Mouse (Mus musculus) forebrain, embryonic 15.5 days (tissue): ENCODE measurements around the gene Traf2. TPM values are rescaled to one million over a fixed set of nuclear protein-coding genes. Genes with fewer than 3 reads are reported as not detected.

ENCODE experiments used
- ATAC-seq: fragments of 200-750 bp; cut with Nextera tagmentation; replicated peaks from 2 replicates; pipeline ENCODE4 v1.8.0; 2017; ENCODE audit warnings: mild to moderate bottlenecking, moderate TSS enrichment, moderate library complexity
- H3K27ac ChIP-seq: fragments of 300-500 bp; sonication (generic); replicated peaks from 2 replicates; pipeline ENCODE4 v1.5.1; 2015; ENCODE audit warnings: mild to moderate bottlenecking, inconsistent platforms
- H3K27me3 ChIP-seq: fragments of 300-500 bp; sonication (generic); 2 replicates; pipeline ENCODE4 v1.6.1; 2015; ENCODE audit warnings: inconsistent platforms
- H3K36me3 ChIP-seq: fragments of 300-500 bp; sonication (generic); 2 replicates; pipeline ENCODE4 v1.6.1; 2015; ENCODE audit warnings: mild to moderate bottlenecking, inconsistent platforms
- H3K4me1 ChIP-seq: fragments of 300-500 bp; sonication (generic); 2 replicates; pipeline ENCODE4 v1.6.1; 2015; ENCODE audit warnings: inconsistent platforms
- H3K4me2 ChIP-seq: fragments of 300-500 bp; sonication (generic); replicated peaks from 2 replicates; pipeline ENCODE4 v1.6.1; 2015; ENCODE audit warnings: mild to moderate bottlenecking, inconsistent platforms
- H3K4me3 ChIP-seq: fragments of 300-500 bp; sonication (generic); 2 replicates; pipeline ENCODE4 v1.5.1; 2015; ENCODE audit warnings: mild to moderate bottlenecking, inconsistent platforms
- H3K9ac ChIP-seq: fragments of 300-500 bp; sonication (generic); replicated peaks from 2 replicates; pipeline ENCODE4 v1.6.1; 2015; ENCODE audit warnings: mild to moderate bottlenecking, inconsistent platforms
- H3K9me3 ChIP-seq: fragments of 300-500 bp; sonication (generic); 2 replicates; pipeline ENCODE4 v1.6.1; 2016; ENCODE audit warnings: inconsistent platforms
- WGBS: fragments of 180-500 bp; shearing (Covaris S2); methylation state at CpG from one replicate; pipeline ENCODE4 v1.1.7; 2015; ENCODE audit warnings: mixed read lengths; 5-methylcytosine and 5-hydroxymethylcytosine counted together
- polyA plus RNA-seq: library from polyadenylated mRNA; unstranded; fragments of >200 nt; fragmentation: Nextera tagmentation; extraction: Ambion mirVana; gene quantifications from 2 replicates; pipeline ENCODE4 v1.2.1, GENCODE M21; 2015

Gene Traf2
- 28.2 and 28.6 TPM in 2 replicates for polyA plus RNA-seq

GRCm38 (mm10) chr2:25546811-25547491, at the start of gene Traf2:
Gene Traf2, minus strand, starts transcription at chr2:25546940.
- Histone ChIP-seq H3K36me3 (no peaks in the 10 kb centered on the region), H3K27me3 (no peaks in the 10 kb centered on the region), H3K9me3 (no peaks in the 10 kb centered on the region), H3K27ac (peak within 1 kb of the TSS; percentile 49; the same call in 1 of the 2 replicates), H3K4me1 (peaks cover 15% of the 10 kb centered on the region), H3K4me2 (peak within 1 kb of the TSS; percentile 57), H3K9ac (peak within 1 kb of the TSS; percentile 57), H3K4me3 (peak within 1 kb of the TSS; percentile 59)
- 3% methylated on average over 48 of the region's 48 CpGs for WGBS
- peak; percentile 100 for ATAC-seq

- no peak for ATAC-seq
- H3K27ac ChIP-seq: no peak overlapping the region
- H3K9me3 ChIP-seq: no peaks in the 10 kb centered on the region
- H3K4me3 ChIP-seq: no peak overlapping the region
- H3K27me3 ChIP-seq: no peaks in the 10 kb centered on the region
- H3K9ac ChIP-seq: no peak overlapping the region
- H3K4me1 ChIP-seq: no peaks in the 10 kb centered on the region
- WGBS: 81% methylated on average over 2 of the region's 2 CpGs
- peaks cover 72% of the 10 kb centered on the region for H3K36me3 ChIP-seq
- no peak overlapping the region for H3K4me2 ChIP-seq
Measured at GRCm38 (mm10) chr2:25591863-25592262, 45.1 kb upstream of the Traf2 start.

GRCm38 (mm10) chr2:25588227-25588907, 41.6 kb upstream of the Traf2 start:
- no peaks in the 10 kb centered on the region for H3K4me1 ChIP-seq
- no peaks in the 10 kb centered on the region for H3K9me3 ChIP-seq
- no peak for ATAC-seq
- no peaks in the 10 kb centered on the region for H3K27me3 ChIP-seq
- peaks cover 68% of the 10 kb centered on the region for H3K36me3 ChIP-seq
- 95% methylated on average over 8 of the region's 8 CpGs for WGBS
- no peak overlapping the region for H3K9ac ChIP-seq
- no peak overlapping the region for H3K27ac ChIP-seq
- no peak overlapping the region for H3K4me2 ChIP-seq
- H3K4me3 ChIP-seq: no peak overlapping the region

GRCm38 (mm10) chr2:25587290-25587689, 40.5 kb upstream of the Traf2 start:
- H3K36me3 ChIP-seq: peaks cover 60% of the 10 kb centered on the region
- no peaks in the 10 kb centered on the region for H3K27me3 ChIP-seq
- 90% methylated on average over 8 of the region's 8 CpGs for WGBS
- ATAC-seq: no peak
- H3K27ac ChIP-seq: no peak overlapping the region
- H3K4me1 ChIP-seq: peaks cover 5% of the 10 kb centered on the region
- H3K4me3 ChIP-seq: no peak overlapping the region
- H3K9ac ChIP-seq: no peak overlapping the region
- no peaks in the 10 kb centered on the region for H3K9me3 ChIP-seq
- H3K4me2 ChIP-seq: no peak overlapping the region

GRCm38 (mm10) chr2:25585601-25586000, 38.9 kb upstream of the Traf2 start:
- Histone ChIP-seq H3K9ac (no peak overlapping the region), H3K4me2 (no peak overlapping the region), H3K27me3 (peaks cover 6% of the 10 kb centered on the region), H3K9me3 (no peaks in the 10 kb centered on the region), H3K27ac (no peak overlapping the region), H3K36me3 (peaks cover 44% of the 10 kb centered on the region), H3K4me1 (peaks cover 20% of the 10 kb centered on the region), H3K4me3 (no peak overlapping the region)
- ATAC-seq: no peak
- 89% methylated on average over 3 of the region's 3 CpGs for WGBS

GRCm38 (mm10) chr2:25584856-25585255, 38.1 kb upstream of the Traf2 start:
- no peak for ATAC-seq
- Histone ChIP-seq H3K27me3 (peaks cover 14% of the 10 kb centered on the region), H3K9me3 (no peaks in the 10 kb centered on the region), H3K4me1 (peaks cover 27% of the 10 kb centered on the region), H3K4me3 (no peak overlapping the region), H3K36me3 (peaks cover 36% of the 10 kb centered on the region), H3K27ac (no peak overlapping the region), H3K9ac (no peak overlapping the region), H3K4me2 (no peak overlapping the region)
- 88% methylated on average over 4 of the region's 4 CpGs for WGBS

- Histone ChIP-seq H3K4me2 (no peak overlapping the region), H3K4me3 (no peak overlapping the region), H3K9ac (no peak overlapping the region), H3K36me3 (peaks cover 35% of the 10 kb centered on the region), H3K9me3 (no peaks in the 10 kb centered on the region), H3K27ac (no peak overlapping the region), H3K27me3 (peaks cover 21% of the 10 kb centered on the region), H3K4me1 (peaks cover 33% of the 10 kb centered on the region)
- no peak for ATAC-seq
- 94% methylated on average over 3 of the region's 3 CpGs for WGBS
Measured at GRCm38 (mm10) chr2:25584152-25584551, 37.4 kb upstream of the Traf2 start.

- Histone ChIP-seq H3K4me3 (no peak overlapping the region), H3K27me3 (peaks cover 26% of the 10 kb centered on the region), H3K4me1 (peaks cover 38% of the 10 kb centered on the region), H3K9me3 (no peaks in the 10 kb centered on the region), H3K27ac (no peak overlapping the region), H3K9ac (no peak overlapping the region), H3K4me2 (no peak overlapping the region), H3K36me3 (peaks cover 34% of the 10 kb centered on the region)
- 71% methylated on average over 4 of the region's 4 CpGs for WGBS
- ATAC-seq: no peak
Measured at GRCm38 (mm10) chr2:25583571-25583970, 36.8 kb upstream of the Traf2 start.

- H3K9ac ChIP-seq: no peak overlapping the region
- WGBS: 82% methylated on average over 6 of the region's 6 CpGs
- no peak overlapping the region for H3K27ac ChIP-seq
- H3K4me1 ChIP-seq: peaks cover 43% of the 10 kb centered on the region
- H3K36me3 ChIP-seq: peaks cover 30% of the 10 kb centered on the region
- H3K9me3 ChIP-seq: no peaks in the 10 kb centered on the region
- ATAC-seq: no peak; the same call in 1 of the 2 replicates
- no peak overlapping the region for H3K4me2 ChIP-seq
- H3K27me3 ChIP-seq: peaks cover 31% of the 10 kb centered on the region
- no peak overlapping the region for H3K4me3 ChIP-seq
Measured at GRCm38 (mm10) chr2:25583120-25583481, 36.4 kb upstream of the Traf2 start.

- H3K9me3 ChIP-seq: no peaks in the 10 kb centered on the region
- no peak overlapping the region for H3K4me3 ChIP-seq
- 48% methylated on average over 12 of the region's 12 CpGs for WGBS
- H3K9ac ChIP-seq: no peak overlapping the region; the same call in 1 of the 2 replicates
- peaks cover 30% of the 10 kb centered on the region for H3K36me3 ChIP-seq
- H3K4me2 ChIP-seq: no peak overlapping the region
- peak overlapping the region; percentile 6; the same call in 1 of the 2 replicates for H3K27ac ChIP-seq
- H3K27me3 ChIP-seq: peaks cover 36% of the 10 kb centered on the region
- H3K4me1 ChIP-seq: peaks cover 48% of the 10 kb centered on the region
- ATAC-seq: no peak
Measured at GRCm38 (mm10) chr2:25582466-25583119, 35.9 kb upstream of the Traf2 start.

GRCm38 (mm10) chr2:25581901-25582301, 35.2 kb upstream of the Traf2 start:
- peaks cover 27% of the 10 kb centered on the region for H3K36me3 ChIP-seq
- 28% methylated on average over 6 of the region's 6 CpGs for WGBS
- H3K27ac ChIP-seq: no peak overlapping the region; the same call in 1 of the 2 replicates
- peak overlapping the region; percentile 55; the same call in 1 of the 2 replicates for H3K4me3 ChIP-seq
- H3K4me2 ChIP-seq: peak overlapping the region; percentile 79; the same call in 1 of the 2 replicates
- peaks cover 43% of the 10 kb centered on the region for H3K27me3 ChIP-seq
- peaks cover 55% of the 10 kb centered on the region for H3K4me1 ChIP-seq
- 0 out of 2 replicates have a peak overlapping the region, but pooled peaks have one; percentile 61 for H3K9ac ChIP-seq
- H3K9me3 ChIP-seq: no peaks in the 10 kb centered on the region
- ATAC-seq: peak; percentile 5; the same call in 1 of the 2 replicates
